Mouse (Mus musculus) layer of hippocampus, adult 18-20 months (tissue): ENCODE data around the gene Slit3. TPM values are rescaled to one million over a fixed set of nuclear protein-coding genes. Genes with fewer than 3 reads are reported as not detected.

ENCODE experiments used
- DNase-seq, 2 experiments: peaks; one replicate each; pipeline ENCODE4 v3.0.0; 2022; ENCODE audit warnings: low spot score in 2 of 2
- total RNA-seq, 2 experiments: library from RNA; stranded (reverse); gene quantifications; 2 replicates each; pipeline ENCODE4 v1.2.3; 2021

Slit3 gene
- total RNA-seq, 2 experiments from 2014 or later: 91.5 to 93.5 TPM

- DNase-seq: no peak
Observed at GRCm38 (mm10) chr11:35273416-35273815, 152.4 kb downstream of the Slit3 start.

GRCm38 (mm10) chr11:35274036-35274435, 153.0 kb downstream of the Slit3 start:
- no peak for DNase-seq

- peak in 1 of 2 experiments; percentile 70 for DNase-seq
Observed at GRCm38 (mm10) chr11:35275300-35275699, 154.3 kb downstream of the Slit3 start.

GRCm38 (mm10) chr11:35276001-35276400, 155.0 kb downstream of the Slit3 start:
- DNase-seq: no peak

- DNase-seq: no peak
Observed at GRCm38 (mm10) chr11:35278128-35278769, 157.2 kb downstream of the Slit3 start.

GRCm38 (mm10) chr11:35280826-35281225, 159.8 kb downstream of the Slit3 start:
- no peak for DNase-seq

GRCm38 (mm10) chr11:35282001-35282632, 161.1 kb downstream of the Slit3 start:
- no peak for DNase-seq

- peak in 1 of 2 experiments; percentile 63 for DNase-seq
Observed at GRCm38 (mm10) chr11:35282825-35283571, 162.0 kb downstream of the Slit3 start.

GRCm38 (mm10) chr11:35283767-35284166, 162.7 kb downstream of the Slit3 start:
- DNase-seq: no peak

- DNase-seq: peak in 1 of 2 experiments; percentile 61
Observed at GRCm38 (mm10) chr11:35286578-35287390, 165.8 kb downstream of the Slit3 start.

- no peak for DNase-seq
Observed at GRCm38 (mm10) chr11:35288056-35288455, 167.0 kb downstream of the Slit3 start.

GRCm38 (mm10) chr11:35288761-35289278, 167.8 kb downstream of the Slit3 start:
- DNase-seq: no peak

- no peak for DNase-seq
Observed at GRCm38 (mm10) chr11:35292228-35292747, 171.3 kb downstream of the Slit3 start.

- DNase-seq: no peak
Observed at GRCm38 (mm10) chr11:35293197-35293596, 172.2 kb downstream of the Slit3 start.

GRCm38 (mm10) chr11:35294670-35295069, 173.6 kb downstream of the Slit3 start:
- no peak for DNase-seq

- no peak for DNase-seq
Observed at GRCm38 (mm10) chr11:35295162-35295799, 174.3 kb downstream of the Slit3 start.

- no peak for DNase-seq
Observed at GRCm38 (mm10) chr11:35296803-35297202, 175.8 kb downstream of the Slit3 start.

GRCm38 (mm10) chr11:35297319-35297718, 176.3 kb downstream of the Slit3 start:
- DNase-seq: no peak

- no peak for DNase-seq
Observed at GRCm38 (mm10) chr11:35298526-35298925, 177.5 kb downstream of the Slit3 start.

GRCm38 (mm10) chr11:35299857-35300375, 178.9 kb downstream of the Slit3 start:
- peak in 1 of 2 experiments; percentile 59 for DNase-seq
